Comparison of ENCODE assay signal across 10 mouse cellular contexts in genomic region chr7:118827975-118828416, GRCm38 (mm10). TPM values are rescaled to one million over a fixed set of nuclear protein-coding genes. Genes with fewer than 3 reads are reported as not detected.
DNase-seq lines count a peak whose midpoint lies in the region; ATAC-seq and TF ChIP-seq lines count a peak whose summit lies in the region.
"Had no signal": no experiment of that assay in that cellular context is flagged by ENCODE, and none has a peak within 500 bp of the region (broad histone marks: within the 10 kb centered on the region; RNA-seq: fewer than 3 reads in every experiment).

No protein-coding gene starts in this region.

- H3K9ac ChIP-seq in forebrain, postnatal 0 days = no peak overlapping the region
- 0 out of 2 replicates have a peak overlapping the region, but pooled peaks have one; percentile 20 for H3K9ac ChIP-seq in midbrain, embryonic 13.5 days (replicated peaks)
- H3K9ac ChIP-seq: liver, embryonic 15.5 days had no signal

- WGBS in forebrain, postnatal 0 days = 12% methylated on average over 5 of the region's 5 CpGs
- WGBS in midbrain, embryonic 13.5 days = 18% methylated on average over 5 of the region's 5 CpGs

- no peak for TF ChIP-seq CTCF in forebrain, postnatal 0 days (IDR thresholded peaks at IDR 0.05; ENCODE audit: low read depth)

- H3K4me1 ChIP-seq in forebrain, postnatal 0 days (ENCODE audit: insufficient read depth) = no peaks in the 10 kb centered on the region
- H3K4me1 ChIP-seq in midbrain, embryonic 13.5 days (replicated peaks) = peaks cover 29% of the 10 kb centered on the region
- H3K4me1 ChIP-seq: liver, embryonic 15.5 days had no signal

- no peak overlapping the region for H3K4me3 ChIP-seq in forebrain, postnatal 0 days (ENCODE audit: low read depth, low read length)
- H3K4me3 ChIP-seq in midbrain, embryonic 13.5 days (replicated peaks) = no peak overlapping the region
- H3K4me3 ChIP-seq: heart, adult 2 months; liver, embryonic 15.5 days had no signal

- H3K9me3 ChIP-seq in forebrain, postnatal 0 days (ENCODE audit: low read length) = no peaks in the 10 kb centered on the region
- H3K9me3 ChIP-seq in midbrain, embryonic 13.5 days = no peaks in the 10 kb centered on the region
- H3K9me3 ChIP-seq: liver, embryonic 15.5 days had no signal

- peak; percentile 68 for ATAC-seq in forebrain, postnatal 0 days
- peak; percentile 77 for ATAC-seq in midbrain, embryonic 13.5 days

- no peaks in the 10 kb centered on the region for H3K27me3 ChIP-seq in forebrain, postnatal 0 days (ENCODE audit: insufficient read depth, low read length)
- H3K27me3 ChIP-seq in midbrain, embryonic 13.5 days = no peaks in the 10 kb centered on the region
- H3K27me3 ChIP-seq: liver, embryonic 15.5 days had no signal

- H3K36me3 ChIP-seq in forebrain, postnatal 0 days (ENCODE audit: insufficient read depth) = peaks cover 57% of the 10 kb centered on the region
- peaks cover 58% of the 10 kb centered on the region for H3K36me3 ChIP-seq in midbrain, embryonic 13.5 days

- peak; percentile 25 to 31 for DNase-seq in layer of hippocampus, adult 8-10 months (ENCODE audit: low spot score in 2 of 2)
- DNase-seq in layer of hippocampus, postnatal 10 days (ENCODE audit: low spot score in 2 of 2) = no peak
- DNase-seq in adrenal gland, adult 8-10 months = peak; percentile 49
- DNase-seq in forebrain, postnatal 0 days = no peak
- no peak for DNase-seq in kidney, adult 11 months
- no peak for DNase-seq in thymus, adult 18-20 months
- no peak for DNase-seq in gastrocnemius, postnatal 25 days
- DNase-seq: heart, adult 2 months had no signal

- H3K4me2 ChIP-seq in forebrain, postnatal 0 days (ENCODE audit: low read depth) = no peak overlapping the region
- H3K4me2 ChIP-seq in midbrain, embryonic 13.5 days (replicated peaks) = no peak overlapping the region
- H3K4me2 ChIP-seq: liver, embryonic 15.5 days had no signal

- H3K27ac ChIP-seq in forebrain, postnatal 0 days (ENCODE audit: low read depth, low read length) = no peak overlapping the region
- H3K27ac ChIP-seq in midbrain, embryonic 13.5 days = peak overlapping the region; percentile 53
- H3K27ac ChIP-seq: heart, adult 2 months; liver, embryonic 15.5 days had no signal

RNA-seq across cellular contexts. Expression of gene Iqck, which starts 27.6 kb away (rescaled TPM):
- total RNA-seq in layer of hippocampus, adult 8-10 months (2022) = 1 to 10 TPM; 2.8 to 5.7 (median 4.5) TPM
- 1 to 10 TPM; 3.3 to 4.5 TPM for total RNA-seq in layer of hippocampus, postnatal 10 days (2021)
- 10 to 100 TPM; 13.0 to 35.4 (median 24.5) TPM for total RNA-seq in adrenal gland, adult 8-10 months (2022)
- total RNA-seq in forebrain, postnatal 0 days (2014; rRNA removed) = 7.1 and 7.2 TPM in 2 replicates
- 4.6 and 6.2 TPM in 2 replicates for polyA plus RNA-seq in forebrain, postnatal 0 days (2015; fragmentation: Nextera tagmentation; extraction: Ambion mirVana)
- 3.5 and 4.1 TPM in 2 replicates for polyA plus RNA-seq in midbrain, embryonic 13.5 days (2015; fragmentation: Nextera tagmentation; extraction: Ambion mirVana)
- total RNA-seq in gastrocnemius, postnatal 25 days (2021) = under 1 TPM; 0.13 to 0.16 TPM

RNA-seq across cellular contexts. Expression of gene Knop1, which starts 28.1 kb away (rescaled TPM):
- total RNA-seq in layer of hippocampus, adult 8-10 months (2022) = 10 to 100 TPM; 23.2 to 30.3 (median 26.3) TPM
- 10 to 100 TPM; 36.3 to 36.5 TPM for total RNA-seq in layer of hippocampus, postnatal 10 days (2021)
- 10 to 100 TPM; 37.9 to 71.5 (median 56.6) TPM for total RNA-seq in adrenal gland, adult 8-10 months (2022)
- total RNA-seq in forebrain, postnatal 0 days (2014; rRNA removed) = 30.2 and 41.5 TPM in 2 replicates
- polyA plus RNA-seq in forebrain, postnatal 0 days (2015; fragmentation: Nextera tagmentation; extraction: Ambion mirVana) = 65.6 and 75.0 TPM in 2 replicates
- 105 and 113 TPM in 2 replicates for polyA plus RNA-seq in midbrain, embryonic 13.5 days (2015; fragmentation: Nextera tagmentation; extraction: Ambion mirVana)
- total RNA-seq in gastrocnemius, postnatal 25 days (2021) = 10 to 100 TPM; 23.5 to 26.0 TPM

Comparison
In these comparisons a context has a peak if more than half of its experiments do, and no peak if none do; other contexts are left out.
1. DNase-seq: peak in layer of hippocampus, adult 8-10 months (2 of 2) and adrenal gland, adult 8-10 months (single experiment); none in layer of hippocampus, postnatal 10 days (0 of 2), forebrain, postnatal 0 days (single experiment), kidney, adult 11 months (single experiment), thymus, adult 18-20 months (0 of 2) and gastrocnemius, postnatal 25 days (single experiment).